In genomic region chr6:16733184-16733583, GRCm38 (mm10) we compare ENCODE assay signal across 23 mouse cellular contexts.
DNase-seq lines count a peak whose midpoint lies in the region; ATAC-seq lines count a peak whose summit lies in the region.
"Had no signal": no experiment of that assay in that cellular context is flagged by ENCODE, and none has a peak within 500 bp of the region (broad histone marks: within the 10 kb centered on the region; RNA-seq: fewer than 3 reads in every experiment).

No protein-coding gene starts in this region.

- peak; percentile 31 for DNase-seq in ES-CJ7 (ENCODE audit: low read depth, low spot score)
- DNase-seq in ZHBTc4 (ENCODE audit: low read depth, low spot score) = peak; percentile 18
- DNase-seq in adrenal gland, postnatal 4 days (ENCODE audit: low spot score in 2 of 2) = no peak
- DNase-seq in heart, adult 11 months = no peak
- no peak for DNase-seq in testis, postnatal 14 days (ENCODE audit: low spot score)
- DNase-seq: adrenal gland, adult 2 months; adrenal gland, postnatal 10 days; adrenal gland, postnatal 25 days; B cell, adult 2 months; cerebellum, adult 11 months; cerebellum, adult 18-20 months; cerebellum, adult 8-10 months; cerebellum, adult 9-11 months; cerebellum, postnatal 14 days; cerebellum, postnatal 36 days; forebrain, postnatal 0 days had no signal

- H3K36me3 ChIP-seq in intestine, embryonic 16.5 days (ENCODE audit: control insufficient read depth, insufficient read depth, low read length) = no peaks in the 10 kb centered on the region
- H3K36me3 ChIP-seq: embryonic facial prominence, embryonic 10.5 days; embryonic facial prominence, embryonic 12.5 days; forebrain, embryonic 15.5 days had no signal

- 76% methylated on average over 7 of the region's 7 CpGs for WGBS in intestine, embryonic 16.5 days

- H3K27me3 ChIP-seq in intestine, embryonic 16.5 days (replicated peaks; ENCODE audit: control insufficient read depth, insufficient read depth, low read length) = no peaks in the 10 kb centered on the region
- H3K27me3 ChIP-seq: CH12.LX; embryonic facial prominence, embryonic 12.5 days; forebrain, embryonic 13.5 days; forebrain, embryonic 15.5 days had no signal

- peak; percentile 71 for ATAC-seq in intestine, embryonic 16.5 days
- ATAC-seq: CD4-positive, CD25-positive, alpha-beta regulatory T cell, adult 4 months; forebrain, embryonic 13.5 days; forebrain, embryonic 15.5 days; forebrain, postnatal 0 days had no signal

- H3K4me3 ChIP-seq in intestine, embryonic 16.5 days (ENCODE audit: low read length) = no peak overlapping the region
- H3K4me3 ChIP-seq: embryonic facial prominence, embryonic 10.5 days; embryonic facial prominence, embryonic 12.5 days; forebrain, embryonic 13.5 days; forebrain, embryonic 15.5 days had no signal

- no peak overlapping the region for H3K9ac ChIP-seq in intestine, embryonic 16.5 days (ENCODE audit: low read depth, low read length)
- H3K9ac ChIP-seq: embryonic facial prominence, embryonic 12.5 days; forebrain, embryonic 13.5 days; forebrain, embryonic 15.5 days; forebrain, postnatal 0 days had no signal

- H3K27ac ChIP-seq in intestine, embryonic 16.5 days (ENCODE audit: low read length) = no peak overlapping the region
- H3K27ac ChIP-seq: embryonic facial prominence, embryonic 10.5 days; embryonic facial prominence, embryonic 12.5 days; forebrain, embryonic 13.5 days; forebrain, embryonic 15.5 days had no signal

- H3K4me2 ChIP-seq in intestine, embryonic 16.5 days (ENCODE audit: low read depth, low read length) = no peak overlapping the region
- H3K4me2 ChIP-seq: embryonic facial prominence, embryonic 12.5 days; forebrain, embryonic 13.5 days; forebrain, embryonic 15.5 days had no signal

- H3K9me3 ChIP-seq in intestine, embryonic 16.5 days (ENCODE audit: control insufficient read depth, low read length) = no peaks in the 10 kb centered on the region
- H3K9me3 ChIP-seq: embryonic facial prominence, embryonic 10.5 days; embryonic facial prominence, embryonic 12.5 days; forebrain, embryonic 13.5 days; forebrain, embryonic 15.5 days had no signal

- H3K4me1 ChIP-seq in intestine, embryonic 16.5 days (ENCODE audit: control insufficient read depth, insufficient read depth, low read length) = no peaks in the 10 kb centered on the region; the same call in 1 of the 2 replicates
- H3K4me1 ChIP-seq: embryonic facial prominence, embryonic 10.5 days; embryonic facial prominence, embryonic 12.5 days had no signal

Comparison
In these comparisons a context has a peak if more than half of its experiments do, and no peak if none do; other contexts are left out.
1. DNase-seq: peak in ES-CJ7 (single experiment) and ZHBTc4 (single experiment); none in adrenal gland, postnatal 4 days (0 of 2), heart, adult 11 months (single experiment) and testis, postnatal 14 days (single experiment).